Mouse (Mus musculus): ENCODE results near the gene Tle6. TPM values are rescaled to one million over a fixed set of nuclear protein-coding genes. Genes with fewer than 3 reads are reported as not detected.
A peak's percentile ranks its signal among the peaks of the same experiment; 100 is the strongest.

Tle6 gene
- polyA plus RNA-seq, 1 experiment from 2014 or later: 8.2 TPM

DNA sequence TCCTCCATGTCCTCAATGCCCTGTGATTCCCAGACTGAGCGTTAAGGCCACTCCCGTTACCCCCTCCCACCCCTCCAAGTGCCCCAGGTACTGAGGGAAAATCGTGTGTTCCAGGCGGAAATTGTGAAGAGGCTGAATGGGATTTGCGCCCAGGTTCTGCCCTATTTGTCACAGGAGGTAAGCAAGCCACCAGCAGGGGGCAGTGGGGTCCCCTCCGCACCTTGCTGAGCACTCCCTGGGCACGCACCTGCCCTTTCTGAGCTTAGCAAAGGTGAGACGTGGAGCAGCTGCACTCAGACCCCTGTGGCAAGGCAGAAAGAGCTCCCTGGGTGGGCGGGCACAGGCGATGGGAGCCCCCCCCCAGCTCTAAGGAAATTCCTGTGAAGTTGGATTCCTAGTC is 36.1 kb downstream of the Tle6 start:
- peak overlapping the region; percentile 56 for H3K4me3 ChIP-seq
- H3K27ac ChIP-seq (replicated peaks): peak overlapping the region; percentile 82
- 9% methylated on average over 10 of the region's 10 CpGs for WGBS

GRCm38 (mm10) chr10:81564216-81564615 is 36.7 kb downstream of the Tle6 start:
- peak; percentile 72 for DNase-seq (ENCODE audit: low spot score)
- Histone ChIP-seq H3K27me3 (replicated peaks; ENCODE audit: low read depth, poor library complexity, severe bottlenecking) (peaks cover 78% of the 10 kb centered on the region), H3K4me3 (peak overlapping the region; percentile 56), H3K4me1 (peaks cover 95% of the 10 kb centered on the region), H3K27ac (replicated peaks) (peak overlapping the region; percentile 82), H3K9me3 (no peaks in the 10 kb centered on the region), H3K36me3 (replicated peaks) (peaks cover 60% of the 10 kb centered on the region)
- WGBS: 3% methylated on average over 10 of the region's 10 CpGs

More for the DNA sequence above, 36.1 kb downstream of the Tle6 start:
- peak; percentile 82 for DNase-seq (ENCODE audit: low spot score)
- Histone ChIP-seq H3K4me1 (peaks cover 96% of the 10 kb centered on the region), H3K9me3 (no peaks in the 10 kb centered on the region), H3K27me3 (replicated peaks; ENCODE audit: low read depth, poor library complexity, severe bottlenecking) (peaks cover 83% of the 10 kb centered on the region), H3K36me3 (replicated peaks) (peaks cover 60% of the 10 kb centered on the region)

GRCm38 (mm10) chr10:81563481-81563880 is 37.4 kb downstream of the Tle6 start:
- 33% methylated on average over 6 of the region's 6 CpGs for WGBS
- peak overlapping the region; percentile 56 for H3K4me3 ChIP-seq
- H3K27me3 ChIP-seq (replicated peaks; ENCODE audit: low read depth, poor library complexity, severe bottlenecking): peaks cover 71% of the 10 kb centered on the region
- peak overlapping the region; percentile 82; the same call in 1 of the 2 replicates for H3K27ac ChIP-seq (replicated peaks)
- H3K4me1 ChIP-seq: peaks cover 92% of the 10 kb centered on the region
- peak; percentile 45 for DNase-seq (ENCODE audit: low spot score)
- no peaks in the 10 kb centered on the region for H3K9me3 ChIP-seq
- peaks cover 60% of the 10 kb centered on the region for H3K36me3 ChIP-seq (replicated peaks)

DNA sequence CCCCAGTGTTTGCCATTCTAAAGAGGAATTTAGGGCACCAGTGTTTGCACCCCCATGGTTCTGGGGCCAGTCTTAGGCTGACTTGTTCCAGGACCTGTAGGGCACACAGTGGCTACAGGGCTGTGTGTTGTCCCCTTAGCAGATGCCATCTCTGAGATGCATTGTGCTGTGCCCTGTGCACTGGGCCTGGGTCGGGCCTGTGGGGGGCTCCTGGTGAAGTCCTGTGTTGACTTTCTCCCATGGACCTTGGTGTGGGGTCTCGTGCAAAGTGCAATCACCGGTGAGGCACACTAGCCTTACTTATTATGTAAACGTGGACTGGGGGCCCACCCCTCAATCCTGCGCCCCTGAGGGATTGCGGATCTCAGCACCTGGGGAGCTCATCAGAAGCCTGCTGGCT is 38.5 kb downstream of the Tle6 start:
- 79% methylated on average over 6 of the region's 6 CpGs for WGBS
- Histone ChIP-seq H3K27me3 (replicated peaks; ENCODE audit: low read depth, poor library complexity, severe bottlenecking) (peaks cover 60% of the 10 kb centered on the region), H3K4me1 (peaks cover 84% of the 10 kb centered on the region), H3K36me3 (replicated peaks) (peaks cover 58% of the 10 kb centered on the region), H3K4me3 (peak overlapping the region; percentile 1; the same call in 1 of the 2 replicates), H3K9me3 (no peaks in the 10 kb centered on the region), H3K27ac (replicated peaks) (no peak overlapping the region)
- no peak for DNase-seq (ENCODE audit: low spot score)

GRCm38 (mm10) chr10:81560719-81561459 is 40.0 kb downstream of the Tle6 start:
- 17% methylated on average over 16 of the region's 16 CpGs for WGBS
- Histone ChIP-seq H3K4me3 (peak overlapping the region; percentile 82), H3K9me3 (no peaks in the 10 kb centered on the region), H3K36me3 (replicated peaks) (peaks cover 43% of the 10 kb centered on the region), H3K27me3 (replicated peaks; ENCODE audit: low read depth, poor library complexity, severe bottlenecking) (peaks cover 45% of the 10 kb centered on the region), H3K4me1 (peaks cover 68% of the 10 kb centered on the region), H3K27ac (replicated peaks) (peak overlapping the region; percentile 97)
- peak; percentile 69 for DNase-seq (ENCODE audit: low spot score)

DNA sequence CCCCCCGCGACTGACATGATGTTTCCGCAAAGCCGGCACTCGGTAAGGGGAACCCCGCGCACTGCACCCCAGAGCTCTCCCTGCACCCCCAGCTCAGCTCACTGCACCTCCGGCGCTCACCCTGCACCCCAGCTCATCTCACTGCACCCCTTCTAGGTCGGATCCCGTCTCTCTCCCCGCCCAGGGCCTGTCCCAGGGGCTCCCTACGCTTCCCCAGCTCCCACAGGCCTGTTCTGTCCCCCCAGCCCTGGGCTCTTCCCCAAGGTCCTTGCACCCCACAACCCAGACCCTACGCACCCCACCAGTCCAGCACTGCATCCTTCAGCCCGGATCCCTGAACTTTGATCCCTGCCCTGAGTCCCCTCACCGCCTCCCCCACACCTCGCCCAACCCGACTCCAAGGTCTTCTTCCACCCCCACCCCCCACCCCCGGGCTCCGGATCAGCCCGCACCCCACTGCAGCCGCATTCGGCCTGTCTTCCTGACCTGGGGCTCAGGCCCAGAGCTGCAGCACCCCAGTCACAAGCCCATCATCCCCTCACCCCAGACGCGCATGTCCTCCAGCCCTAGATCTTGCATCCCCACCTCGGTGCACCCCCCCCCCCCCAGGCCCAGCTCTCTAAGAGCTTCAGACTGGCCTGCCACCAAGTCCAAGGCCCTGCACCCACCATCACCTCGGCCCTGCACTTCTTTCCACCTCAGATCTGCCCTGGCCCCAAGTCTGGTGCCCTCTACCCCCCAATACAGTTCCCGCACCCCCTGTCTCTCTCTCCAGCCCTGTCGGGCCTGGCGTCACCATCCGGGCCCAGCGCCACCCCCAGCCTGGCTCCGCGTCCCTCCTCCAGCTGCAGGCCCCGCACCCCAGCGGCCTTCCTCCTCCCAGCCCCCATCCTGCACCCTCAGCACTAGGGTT is 41.0 kb downstream of the Tle6 start:
- Histone ChIP-seq H3K4me1 (peaks cover 58% of the 10 kb centered on the region), H3K27me3 (replicated peaks; ENCODE audit: low read depth, poor library complexity, severe bottlenecking) (peaks cover 35% of the 10 kb centered on the region), H3K36me3 (replicated peaks) (peaks cover 33% of the 10 kb centered on the region), H3K9me3 (no peaks in the 10 kb centered on the region), H3K4me3 (peak overlapping the region; percentile 82), H3K27ac (replicated peaks) (peak overlapping the region; percentile 97)
- peak; percentile 58 for DNase-seq (ENCODE audit: low spot score)
- 4% methylated on average over 36 of the region's 36 CpGs for WGBS

DNA sequence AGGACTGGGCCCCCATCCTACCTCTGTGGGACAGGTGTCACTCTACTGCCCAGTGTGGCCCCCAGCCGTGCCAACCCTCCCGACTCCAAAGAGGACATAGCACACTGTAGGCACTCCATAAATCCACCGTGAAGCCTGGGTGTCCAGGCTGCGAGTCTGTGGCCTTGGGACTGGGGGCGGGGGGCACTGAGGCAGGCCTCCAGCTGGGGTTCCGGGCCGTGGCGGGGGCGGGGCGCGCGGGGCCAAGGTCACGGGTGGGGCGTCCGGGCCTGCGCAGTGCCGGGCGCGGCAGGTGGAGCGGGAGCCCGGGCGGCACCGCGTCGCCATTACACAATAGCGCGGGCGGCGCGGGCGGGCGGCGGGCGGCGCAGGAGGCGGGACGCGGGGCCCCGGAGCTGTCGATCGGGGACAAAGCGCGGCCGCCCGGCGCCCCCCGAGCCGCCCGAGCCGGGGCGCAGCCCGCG is 41.7 kb downstream of the Tle6 start, which contains the start of gene Aes:
Gene Aes (plus strand): TSS at position 326 of the 464 bp plus-strand sequence.
- 1% methylated on average over 52 of the region's 53 CpGs for WGBS
- DNase-seq (ENCODE audit: low spot score): peak; percentile 73
- Histone ChIP-seq H3K4me3 (peak within 1 kb of the TSS; percentile 82), H3K27ac (replicated peaks) (peak within 1 kb of the TSS; percentile 97), H3K36me3 (replicated peaks) (peaks cover 26% of the 10 kb centered on the region), H3K27me3 (replicated peaks; ENCODE audit: low read depth, poor library complexity, severe bottlenecking) (peaks cover 28% of the 10 kb centered on the region), H3K4me1 (peaks cover 51% of the 10 kb centered on the region), H3K9me3 (no peaks in the 10 kb centered on the region)

DNA sequence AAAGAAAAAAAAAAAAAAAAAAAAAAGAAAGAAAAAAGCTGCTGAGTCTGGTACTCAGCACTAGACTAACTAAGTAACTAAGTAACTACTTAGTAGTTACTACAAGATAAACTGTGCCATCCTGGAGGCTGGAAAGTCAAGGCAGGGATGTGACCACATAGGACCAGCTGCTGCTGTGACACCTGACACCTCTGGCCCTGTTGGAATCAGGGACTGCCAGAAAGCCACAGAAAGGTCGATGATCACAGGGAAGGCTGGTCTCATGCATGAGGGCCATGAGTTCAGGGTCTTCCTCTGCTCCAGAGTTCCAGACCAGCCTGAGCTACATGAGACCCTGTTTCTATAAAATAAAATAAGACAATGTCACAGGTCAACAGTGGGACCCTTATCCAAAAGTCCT is 43.4 kb downstream of the Tle6 start:
- peaks cover 3% of the 10 kb centered on the region; the same call in 1 of the 2 replicates for H3K9me3 ChIP-seq
- peaks cover 15% of the 10 kb centered on the region for H3K36me3 ChIP-seq (replicated peaks)
- peaks cover 12% of the 10 kb centered on the region for H3K27me3 ChIP-seq (replicated peaks; ENCODE audit: low read depth, poor library complexity, severe bottlenecking)
- H3K4me3 ChIP-seq: no peak overlapping the region
- WGBS: 43% methylated on average over 1 of the region's 1 CpGs
- peaks cover 34% of the 10 kb centered on the region for H3K4me1 ChIP-seq
- H3K27ac ChIP-seq (replicated peaks): no peak overlapping the region
- peak; percentile 13 for DNase-seq (ENCODE audit: low spot score)

DNA sequence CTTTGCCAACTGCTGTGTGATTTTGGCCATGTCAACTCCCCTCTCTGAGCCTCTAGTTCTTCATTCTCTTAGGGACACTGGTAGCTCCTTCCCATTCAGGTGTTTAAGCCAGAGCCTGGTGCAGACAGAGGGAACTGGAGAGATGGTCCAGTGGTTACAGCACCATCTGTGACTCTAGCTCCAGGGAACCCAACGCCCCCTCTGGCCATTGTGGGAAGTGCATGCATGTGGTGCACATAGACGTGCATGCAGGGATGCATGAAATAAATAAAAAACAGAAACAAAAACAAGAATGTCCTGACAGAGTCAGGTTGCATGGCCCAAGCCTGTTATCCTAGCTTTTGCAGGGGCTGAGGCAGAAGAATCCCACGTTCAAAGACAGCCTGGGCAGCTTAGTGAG is 44.6 kb downstream of the Tle6 start:
- peaks cover 8% of the 10 kb centered on the region; the same call in 1 of the 2 replicates for H3K27me3 ChIP-seq (replicated peaks; ENCODE audit: low read depth, poor library complexity, severe bottlenecking)
- H3K27ac ChIP-seq (replicated peaks): no peak overlapping the region
- no peak overlapping the region for H3K4me3 ChIP-seq
- 76% methylated on average over 3 of the region's 3 CpGs for WGBS
- no peak for DNase-seq (ENCODE audit: low spot score)
- peaks cover 33% of the 10 kb centered on the region for H3K4me1 ChIP-seq
- H3K36me3 ChIP-seq (replicated peaks): peaks cover 5% of the 10 kb centered on the region
- peaks cover 3% of the 10 kb centered on the region; the same call in 1 of the 2 replicates for H3K9me3 ChIP-seq

GRCm38 (mm10) chr10:81553807-81554755 is 46.8 kb downstream of the Tle6 start:
- WGBS: 81% methylated on average over 6 of the region's 6 CpGs
- Histone ChIP-seq H3K27me3 (replicated peaks; ENCODE audit: low read depth, poor library complexity, severe bottlenecking) (no peaks in the 10 kb centered on the region; the same call in 1 of the 2 replicates), H3K9me3 (peaks cover 3% of the 10 kb centered on the region; the same call in 1 of the 2 replicates), H3K4me1 (peaks cover 12% of the 10 kb centered on the region), H3K4me3 (no peak overlapping the region), H3K27ac (replicated peaks) (no peak overlapping the region), H3K36me3 (replicated peaks) (no peaks in the 10 kb centered on the region)
- DNase-seq (ENCODE audit: low spot score): no peak

DNA sequence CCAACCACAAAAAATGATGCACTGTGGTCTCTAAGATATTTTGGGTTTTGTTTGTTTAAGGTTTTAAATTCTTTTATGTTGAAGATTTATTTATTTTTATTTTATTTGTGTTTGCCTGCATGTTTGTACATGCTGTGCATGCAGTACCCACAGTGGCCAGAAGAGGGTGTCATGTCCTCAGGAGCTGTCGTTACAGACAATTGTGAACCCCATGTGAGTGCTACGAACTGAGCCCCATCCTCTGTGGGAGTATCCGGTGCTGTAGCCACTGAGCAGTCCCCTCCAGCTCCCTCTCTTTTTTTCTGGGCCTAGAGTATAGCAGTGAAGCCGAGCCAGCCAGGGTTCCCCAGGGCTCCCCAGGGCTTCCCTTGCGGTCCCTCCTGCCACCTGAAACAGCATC is 47.6 kb downstream of the Tle6 start:
- H3K4me1 ChIP-seq: peaks cover 9% of the 10 kb centered on the region
- no peak overlapping the region for H3K4me3 ChIP-seq
- DNase-seq (ENCODE audit: low spot score): peak; percentile 44
- H3K36me3 ChIP-seq (replicated peaks): no peaks in the 10 kb centered on the region
- peaks cover 3% of the 10 kb centered on the region; the same call in 1 of the 2 replicates for H3K9me3 ChIP-seq
- WGBS: 86% methylated on average over 5 of the region's 5 CpGs
- H3K27ac ChIP-seq (replicated peaks): no peak overlapping the region
- H3K27me3 ChIP-seq (replicated peaks; ENCODE audit: low read depth, poor library complexity, severe bottlenecking): no peaks in the 10 kb centered on the region

Data from embryonic facial prominence, embryonic 10.5 days (tissue).